In the genomic region with DNA sequence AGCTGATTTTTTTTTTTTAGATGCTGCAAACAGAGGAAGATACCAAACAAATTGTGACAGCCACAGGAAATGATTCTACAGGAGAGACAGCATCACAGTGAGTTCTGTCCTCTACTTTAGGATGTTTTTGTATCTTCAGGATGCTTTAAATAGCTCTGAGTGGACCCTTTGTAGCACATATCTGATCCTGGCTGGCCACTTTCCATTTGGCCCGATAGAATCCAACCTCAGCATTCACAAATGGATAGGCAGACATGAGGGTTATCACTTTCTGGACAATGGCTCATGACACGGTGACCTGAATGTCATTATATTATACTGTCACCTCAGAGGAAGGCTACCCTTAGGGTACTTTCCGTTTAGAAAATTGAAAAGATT, we compare ENCODE assay signal across 20 mouse cellular contexts.
A peak's percentile ranks its signal among the peaks of the same experiment; 100 is the strongest.
DNase-seq lines count a peak whose midpoint lies in the region; ATAC-seq and TF ChIP-seq lines count a peak whose summit lies in the region.
"Had no signal": no experiment of that assay in that cellular context is flagged by ENCODE, and none has a peak within 500 bp of the region (broad histone marks: within the 10 kb centered on the region; RNA-seq: fewer than 3 reads in every experiment).

No protein-coding gene starts in this region.

- H3K27me3 ChIP-seq in hindbrain, embryonic 11.5 days (ENCODE audit: control insufficient read depth, insufficient read depth, low read length), result no peaks in the 10 kb centered on the region
- H3K27me3 ChIP-seq in hindbrain, postnatal 0 days (ENCODE audit: insufficient read depth, low read length), result no peaks in the 10 kb centered on the region
- H3K27me3 ChIP-seq: forebrain, embryonic 12.5 days; heart, embryonic 15.5 days; intestine, embryonic 15.5 days had no signal

- no peaks in the 10 kb centered on the region for H3K4me1 ChIP-seq in hindbrain, embryonic 11.5 days (replicated peaks; ENCODE audit: control insufficient read depth, insufficient read depth, low read length)
- no peaks in the 10 kb centered on the region for H3K4me1 ChIP-seq in hindbrain, postnatal 0 days (ENCODE audit: insufficient read depth, low read length)
- H3K4me1 ChIP-seq: heart, embryonic 15.5 days; intestine, embryonic 15.5 days had no signal

- no peak overlapping the region for H3K9ac ChIP-seq in hindbrain, embryonic 11.5 days (ENCODE audit: low read depth, low read length)
- no peak overlapping the region for H3K9ac ChIP-seq in hindbrain, postnatal 0 days (replicated peaks; ENCODE audit: low read length)
- H3K9ac ChIP-seq: forebrain, embryonic 12.5 days; heart, embryonic 15.5 days; intestine, embryonic 15.5 days; lung, embryonic 14.5 days had no signal

- WGBS in hindbrain, embryonic 11.5 days, result 13% methylated on average over 3 of the region's 3 CpGs
- 31% methylated on average over 3 of the region's 3 CpGs for WGBS in hindbrain, postnatal 0 days

- 0 out of 2 replicates have a peak overlapping the region, but pooled peaks have one; percentile 30 for H3K27ac ChIP-seq in hindbrain, embryonic 11.5 days (ENCODE audit: low read depth, low read length)
- H3K27ac ChIP-seq in hindbrain, postnatal 0 days, result no peak overlapping the region
- H3K27ac ChIP-seq in left cerebral cortex, adult 2 months, result no peak overlapping the region
- H3K27ac ChIP-seq: forebrain, embryonic 12.5 days; heart, adult 2 months; heart, embryonic 15.5 days; intestine, embryonic 15.5 days had no signal

- no peak overlapping the region for H3K4me3 ChIP-seq in hindbrain, embryonic 11.5 days (ENCODE audit: low read depth, low read length)
- no peak overlapping the region for H3K4me3 ChIP-seq in hindbrain, postnatal 0 days (ENCODE audit: low read length)
- no peak overlapping the region for H3K4me3 ChIP-seq in left cerebral cortex, adult 2 months
- H3K4me3 ChIP-seq: forebrain, embryonic 12.5 days; heart, adult 2 months; heart, embryonic 15.5 days; intestine, embryonic 15.5 days had no signal

- ATAC-seq in hindbrain, embryonic 11.5 days (ENCODE audit: low FRiP score), result peak; percentile 29; the same call in 1 of the 2 replicates
- ATAC-seq in hindbrain, postnatal 0 days, result no peak
- ATAC-seq: intestine, embryonic 15.5 days had no signal

- DNase-seq in hindbrain, embryonic 11.5 days (ENCODE audit: low spot score), result no peak
- no peak for DNase-seq in hindbrain, postnatal 0 days (ENCODE audit: low spot score)
- peak; percentile 30 for DNase-seq in adrenal gland, adult 8-10 months
- peak; percentile 4 for DNase-seq in adrenal gland, postnatal 25 days
- peak; percentile 60 for DNase-seq in kidney, postnatal 10 days
- DNase-seq in urinary bladder, adult 2 months (ENCODE audit: low spot score), result no peak
- no peak for DNase-seq in left cerebral cortex, adult 2 months (ENCODE audit: extremely low spot score in 1 of 2, low spot score in 2 of 2)
- DNase-seq in ovary, postnatal 36 days (ENCODE audit: low spot score), result no peak
- DNase-seq: B cell, adult 2 months; cerebellum, adult 18-20 months; gastrocnemius, postnatal 25 days; heart, adult 2 months; heart, postnatal 4 days; left cerebral cortex, postnatal 4 days; liver; lung, embryonic 14.5 days; lung, postnatal 36 days had no signal

- no peak overlapping the region for H3K4me2 ChIP-seq in hindbrain, embryonic 11.5 days (replicated peaks; ENCODE audit: low read depth, low read length)
- no peak overlapping the region for H3K4me2 ChIP-seq in hindbrain, postnatal 0 days (ENCODE audit: low read depth, low read length)
- H3K4me2 ChIP-seq: forebrain, embryonic 12.5 days; heart, embryonic 15.5 days; intestine, embryonic 15.5 days; lung, embryonic 14.5 days had no signal

- no peaks in the 10 kb centered on the region for H3K36me3 ChIP-seq in hindbrain, embryonic 11.5 days (ENCODE audit: control insufficient read depth, insufficient read depth, low read length)
- no peaks in the 10 kb centered on the region for H3K36me3 ChIP-seq in hindbrain, postnatal 0 days (ENCODE audit: insufficient read depth, low read length)
- H3K36me3 ChIP-seq: forebrain, embryonic 12.5 days; heart, embryonic 15.5 days; intestine, embryonic 15.5 days had no signal

- no peak for TF ChIP-seq CTCF in hindbrain, postnatal 0 days (IDR thresholded peaks at IDR 0.05; ENCODE audit: low read depth)
- TF ChIP-seq CTCF in left cerebral cortex, adult 2 months (IDR thresholded peaks at IDR 0.05), result no peak

- intact Hi-C loops in left cerebral cortex, adult 2 months (cut with DNase I), result no loop called here

- no peaks in the 10 kb centered on the region for H3K9me3 ChIP-seq in hindbrain, embryonic 11.5 days (ENCODE audit: control insufficient read depth, low read length)
- H3K9me3 ChIP-seq in hindbrain, postnatal 0 days (ENCODE audit: low read length), result no peaks in the 10 kb centered on the region
- H3K9me3 ChIP-seq: forebrain, embryonic 12.5 days; heart, embryonic 15.5 days; intestine, embryonic 15.5 days had no signal

Comparison
In these comparisons a context has a peak if more than half of its experiments do, and no peak if none do; other contexts are left out.
1. DNase-seq: peak in adrenal gland, adult 8-10 months (single experiment), adrenal gland, postnatal 25 days (single experiment) and kidney, postnatal 10 days (single experiment); none in hindbrain, embryonic 11.5 days (single experiment), hindbrain, postnatal 0 days (single experiment), urinary bladder, adult 2 months (single experiment), left cerebral cortex, adult 2 months (0 of 2) and ovary, postnatal 36 days (single experiment).